Mouse (Mus musculus): ENCODE data around the gene Dscaml1. TPM values are rescaled to one million over a fixed set of nuclear protein-coding genes. Genes with fewer than 3 reads are reported as not detected.

Dscaml1 gene
- total RNA-seq, 2 experiments from 2014 or later: 0.32 to 0.36 TPM

- no peak for DNase-seq (ENCODE audit: low spot score in 2 of 2)
Measured at GRCm38 (mm10) chr9:45566843-45567578, 140.6 kb downstream of the Dscaml1 start.

DNA sequence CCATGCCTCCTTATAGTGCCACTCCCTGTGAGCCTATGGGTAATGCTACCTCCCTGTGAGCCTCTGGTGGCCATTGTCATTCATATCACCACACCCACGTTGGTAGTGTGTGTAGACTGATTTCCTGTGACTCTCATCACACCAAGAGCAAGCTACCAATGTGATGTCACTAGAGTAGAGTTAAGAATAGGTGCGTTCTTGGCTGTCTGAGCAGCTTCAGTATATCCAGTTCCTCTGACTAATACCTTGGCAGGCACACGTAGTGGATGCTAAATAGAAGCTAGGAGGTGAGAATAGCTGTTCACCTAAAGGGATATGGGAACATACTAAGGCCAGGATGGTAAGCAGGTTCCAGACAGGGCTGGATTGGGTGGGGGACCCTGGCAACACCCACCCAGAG lies 143.3 kb downstream of the Dscaml1 start:
- DNase-seq (ENCODE audit: low spot score in 2 of 2): no peak

- DNase-seq (ENCODE audit: low spot score in 2 of 2): no peak
Measured at GRCm38 (mm10) chr9:45570346-45570745, 143.9 kb downstream of the Dscaml1 start.

- DNase-seq (ENCODE audit: low spot score in 2 of 2): peak; percentile 24 to 63
Measured at GRCm38 (mm10) chr9:45572787-45573492, 146.5 kb downstream of the Dscaml1 start.

DNA sequence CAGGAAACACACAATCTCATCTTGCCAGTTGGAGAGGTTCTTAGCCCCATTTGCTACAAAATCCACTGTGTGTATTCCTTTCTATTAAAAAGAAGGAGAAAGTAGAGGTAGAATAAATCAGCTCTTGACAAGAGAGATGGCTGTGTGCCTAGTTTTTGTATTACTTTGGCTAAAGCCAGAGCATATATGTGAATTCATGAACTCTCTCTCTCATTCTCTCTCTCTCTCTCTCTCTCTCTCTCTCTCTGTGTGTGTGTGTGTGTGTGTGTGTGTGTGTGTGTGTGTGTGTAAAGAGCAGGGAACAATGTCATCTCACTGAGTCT lies 147.0 kb downstream of the Dscaml1 start:
- no peak for DNase-seq (ENCODE audit: low spot score in 2 of 2)

DNA sequence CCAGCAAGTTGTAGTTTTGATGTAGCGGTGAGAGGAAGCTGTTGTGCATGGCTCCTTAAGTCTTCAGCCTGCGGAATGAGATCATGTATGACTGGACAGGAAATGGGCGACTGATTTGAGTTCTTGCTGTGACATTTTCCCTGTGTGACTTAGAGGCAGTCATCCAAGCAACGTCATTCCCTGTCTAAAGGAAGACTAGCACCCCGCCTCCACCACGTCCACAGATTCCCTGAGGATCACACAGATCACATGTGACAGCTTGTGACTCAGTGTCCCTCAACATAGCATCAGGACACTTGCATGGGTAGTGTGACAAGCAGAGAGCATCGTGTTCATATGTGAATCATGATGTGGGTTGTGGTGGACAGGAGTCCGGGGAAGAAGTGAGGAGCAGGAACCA lies 147.6 kb downstream of the Dscaml1 start:
- DNase-seq (ENCODE audit: low spot score in 2 of 2): no peak

DNA sequence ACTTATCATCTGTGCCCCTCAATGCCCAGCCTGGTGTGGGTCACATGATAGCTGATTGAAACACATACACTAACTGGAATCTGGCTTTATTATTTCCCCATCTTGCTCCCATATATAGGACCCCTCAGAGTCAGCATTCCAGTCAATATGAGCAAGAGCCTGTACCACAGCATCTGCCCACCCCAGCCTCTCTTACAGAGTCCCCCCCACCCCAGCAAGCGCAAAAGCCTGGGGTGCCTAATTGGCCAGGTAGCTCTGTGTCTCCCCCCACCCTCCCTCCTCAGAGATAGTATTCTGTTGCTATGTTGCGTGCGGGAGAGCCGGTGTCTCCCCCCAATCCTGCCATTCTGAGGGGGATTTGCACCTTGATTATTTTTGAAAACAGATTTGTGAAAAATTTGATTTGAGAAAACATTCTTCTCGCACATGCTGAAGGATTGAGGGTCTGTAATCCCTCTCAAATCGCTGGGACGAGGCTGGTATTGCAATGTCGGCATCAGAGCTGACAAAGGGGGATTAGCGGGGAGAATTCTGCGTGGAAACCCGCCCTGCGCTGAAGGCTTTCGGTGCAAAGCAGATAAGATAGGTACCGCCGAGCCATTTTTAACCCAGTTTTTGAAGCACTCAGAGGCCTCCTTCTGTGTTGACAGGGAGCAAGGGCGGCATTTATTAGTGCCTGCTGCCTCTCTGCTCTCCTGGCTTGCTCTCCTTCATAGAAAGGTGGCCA lies 153.8 kb downstream of the Dscaml1 start:
- DNase-seq (ENCODE audit: low spot score in 2 of 2): no peak

DNA sequence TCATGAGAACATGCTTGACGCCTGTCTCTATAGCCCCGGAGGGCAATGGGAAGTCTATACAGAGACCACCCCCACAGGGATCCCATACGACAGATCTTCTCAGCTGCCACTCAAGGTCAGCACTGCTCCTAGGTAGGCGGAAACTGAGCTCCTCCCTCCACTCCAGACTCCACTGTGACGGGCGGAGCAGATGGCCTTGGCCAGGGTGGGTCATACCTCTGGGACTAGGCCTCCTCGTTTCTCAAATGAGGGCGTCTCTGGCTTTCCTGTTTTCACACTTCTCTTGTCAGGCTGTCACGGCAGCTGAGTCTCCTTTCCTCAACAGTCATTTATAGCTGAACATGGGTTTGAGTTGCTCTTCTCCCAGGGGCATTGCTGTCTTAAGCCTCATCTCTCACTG lies 160.0 kb downstream of the Dscaml1 start:
- no peak for DNase-seq (ENCODE audit: low spot score in 2 of 2)

DNA sequence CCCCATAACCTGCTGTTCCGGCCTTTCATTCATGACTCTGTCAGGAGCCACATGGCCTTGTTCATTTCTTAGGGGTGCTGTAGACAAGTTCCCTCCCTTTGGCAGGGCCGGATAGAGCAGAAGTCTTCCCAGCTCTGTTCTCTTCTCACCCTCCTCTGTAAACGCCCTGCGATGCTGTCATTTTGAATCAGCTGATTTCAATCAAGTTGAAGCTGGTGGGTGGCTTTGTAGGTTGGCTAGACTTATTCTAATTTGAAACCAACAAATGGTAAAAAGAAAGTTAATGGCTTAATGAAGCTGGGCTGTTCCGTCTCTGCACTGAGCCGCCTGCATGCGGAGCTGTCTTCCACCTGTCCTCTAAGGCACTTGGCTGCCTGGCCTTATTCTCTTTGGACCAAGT lies 161.3 kb downstream of the Dscaml1 start:
- no peak for DNase-seq (ENCODE audit: low spot score in 2 of 2)

DNA sequence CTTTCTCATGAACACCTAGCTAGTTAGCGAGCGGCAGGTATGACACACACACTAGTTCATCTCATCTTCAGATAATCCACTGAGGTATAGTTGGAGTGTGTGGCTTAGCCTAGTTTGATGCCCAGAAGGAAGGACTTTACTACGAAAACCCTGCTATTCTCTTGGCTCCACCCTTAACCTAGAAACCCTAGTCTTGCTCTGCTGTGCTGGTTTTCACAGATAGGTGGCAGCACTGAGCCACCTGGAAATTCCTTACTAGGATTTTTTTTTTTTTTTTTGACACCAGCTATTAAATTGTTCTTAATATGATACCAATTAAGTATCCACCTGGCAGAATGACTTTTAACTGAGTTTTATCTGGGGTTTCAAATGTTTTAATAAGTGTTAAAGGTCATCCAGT lies 163.4 kb downstream of the Dscaml1 start:
- peak in 1 of 2 experiments; percentile 32 for DNase-seq (ENCODE audit: low spot score in 2 of 2)

DNA sequence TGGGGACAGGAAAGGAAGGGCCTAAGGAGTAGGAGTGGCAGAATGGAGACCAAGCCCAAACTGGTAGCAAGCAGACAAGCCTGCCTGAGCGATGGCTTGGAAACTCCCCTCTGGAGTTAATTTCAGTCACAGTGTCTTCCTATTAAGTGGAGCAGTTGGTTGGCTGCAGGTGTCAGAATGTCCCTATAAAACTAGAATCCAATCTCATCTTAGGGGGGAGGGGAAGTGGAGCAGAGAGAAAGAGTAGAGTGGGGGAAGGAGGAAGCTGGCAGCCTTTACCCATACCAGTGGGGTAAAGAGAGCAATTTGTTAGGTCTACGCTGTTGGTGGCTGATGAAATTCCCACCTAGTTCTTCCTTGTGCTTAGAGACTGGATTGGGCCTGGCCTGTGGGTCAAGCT lies 164.6 kb downstream of the Dscaml1 start:
- no peak for DNase-seq (ENCODE audit: low spot score in 2 of 2)

DNA sequence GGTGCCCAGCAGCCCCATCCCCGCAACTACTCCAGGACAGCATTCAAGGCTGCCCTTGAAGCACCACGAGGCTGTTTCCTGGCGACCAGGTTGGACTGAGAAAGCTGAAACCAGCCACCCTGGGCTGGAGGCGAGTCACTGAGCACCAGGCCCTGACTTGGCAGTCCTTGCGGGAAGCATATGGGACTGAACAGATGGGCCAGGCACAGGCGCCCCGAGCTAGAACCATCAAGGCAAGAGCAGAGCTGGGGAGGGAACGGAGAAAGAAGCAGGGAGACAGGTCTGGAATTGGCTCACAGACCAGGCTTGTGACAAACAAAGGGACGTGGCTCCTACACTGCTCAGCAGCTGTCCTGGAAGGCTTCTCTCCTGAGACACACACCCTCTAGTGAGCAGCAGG lies 165.9 kb downstream of the Dscaml1 start:
- no peak for DNase-seq (ENCODE audit: low spot score in 2 of 2)

DNA sequence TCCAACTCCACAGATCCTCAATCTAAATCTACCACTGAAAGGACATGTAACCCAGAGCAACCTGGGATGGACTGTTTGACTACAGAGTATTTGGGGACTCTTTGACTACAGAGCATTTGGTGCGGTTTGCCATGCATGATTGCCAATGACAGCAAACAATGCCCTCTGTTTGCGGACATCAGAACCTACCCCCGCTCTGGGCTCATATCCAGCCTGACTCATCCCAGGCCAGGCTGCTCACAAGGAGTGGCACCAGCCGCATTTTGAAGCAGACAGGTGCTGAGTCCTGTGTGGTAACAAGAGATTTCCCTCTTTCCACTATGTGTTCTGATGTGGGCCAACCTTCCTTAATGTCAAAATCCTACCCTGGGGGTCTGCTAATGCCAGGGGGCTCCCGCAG lies 171.7 kb downstream of the Dscaml1 start:
- DNase-seq (ENCODE audit: low spot score in 2 of 2): peak in 1 of 2 experiments; percentile 26

DNA sequence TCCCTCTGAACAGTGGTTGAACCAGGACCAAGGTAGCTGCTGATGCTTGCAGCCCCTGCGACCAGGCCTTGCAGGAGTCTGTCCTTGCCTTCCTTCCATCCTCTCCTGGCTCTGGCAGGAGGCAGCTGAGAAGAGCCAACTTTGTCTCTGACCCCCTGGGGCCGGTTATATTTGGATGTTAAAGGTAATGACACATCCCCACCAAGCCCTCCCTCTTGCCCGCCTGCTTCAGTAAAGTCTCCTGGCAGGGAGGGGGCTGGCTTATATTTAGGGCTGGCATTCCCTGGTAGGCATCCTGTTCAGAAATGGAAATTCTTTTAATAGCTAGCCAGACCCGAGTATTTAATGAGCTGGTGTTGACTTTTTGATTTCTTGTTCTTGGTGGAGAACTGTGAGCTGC lies 172.9 kb downstream of the Dscaml1 start:
- no peak for DNase-seq (ENCODE audit: low spot score in 2 of 2)

GRCm38 (mm10) chr9:45607337-45607736 lies 180.9 kb downstream of the Dscaml1 start:
- DNase-seq (ENCODE audit: low spot score in 2 of 2): no peak

- DNase-seq (ENCODE audit: low spot score in 2 of 2): peak in 1 of 2 experiments; percentile 21
Measured at GRCm38 (mm10) chr9:45608097-45609031, 181.9 kb downstream of the Dscaml1 start.

GRCm38 (mm10) chr9:45610336-45611060 lies 184.1 kb downstream of the Dscaml1 start:
- DNase-seq (ENCODE audit: low spot score in 2 of 2): no peak

- no peak for DNase-seq (ENCODE audit: low spot score in 2 of 2)
Measured at GRCm38 (mm10) chr9:45614616-45615015, 188.2 kb downstream of the Dscaml1 start.

- no peak for DNase-seq (ENCODE audit: low spot score in 2 of 2)
Measured at GRCm38 (mm10) chr9:45617889-45618288, 191.5 kb downstream of the Dscaml1 start.

GRCm38 (mm10) chr9:45618443-45618842 lies 192.0 kb downstream of the Dscaml1 start:
- DNase-seq (ENCODE audit: low spot score in 2 of 2): no peak

Data from gastrocnemius, postnatal 4 days (tissue).